Mouse (Mus musculus) common myeloid progenitor, adult 5-6 weeks (primary cell): Measurements from ENCODE around the gene Olfr979. TPM values are rescaled to one million over a fixed set of nuclear protein-coding genes. Genes with fewer than 3 reads are reported as not detected.
"Not testable (repeated sequence)": the region's sequence is repeated elsewhere in the genome, so short reads cannot be mapped to it uniquely, and the experiment has no call there.

Source experiments
- ATAC-seq: replicated peaks from 2 replicates; pipeline ENCODE4 v1.8.0; 2016; ENCODE audit warnings: low read depth, mild to moderate bottlenecking, moderate TSS enrichment, inconsistent platforms; ENCODE audit not compliant: poor library complexity, severe bottlenecking
- total RNA-seq: library from RNA; stranded (forward); fragments of 200-1000, 187-1606 nt; gene quantifications from 2 replicates; pipeline ENCODE4 v1.2.3, GENCODE M21; 2017

Gene Olfr979
- total RNA-seq: not detected in 2 replicates

DNA sequence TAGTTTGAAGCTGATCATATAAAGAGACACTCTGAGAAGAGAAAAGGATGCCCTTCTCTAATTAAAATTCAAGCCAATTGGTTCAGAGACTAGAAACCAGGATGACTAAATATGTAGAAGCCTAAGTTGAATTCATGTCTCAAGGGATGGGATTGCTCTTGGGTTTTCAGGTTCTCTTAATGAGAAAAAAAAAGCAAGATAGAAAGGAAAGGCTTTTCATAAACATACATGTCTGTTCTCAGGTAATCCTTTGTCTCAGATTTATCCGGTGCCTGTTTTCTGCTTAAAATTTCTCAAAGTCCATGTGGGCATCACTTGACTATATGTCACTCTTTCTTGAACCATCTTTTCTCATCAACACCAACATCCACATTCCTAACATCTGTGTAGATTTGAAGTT, at the start of gene Olfr979:
Gene Olfr979 (minus strand): TSS at position 101 of the 400 bp plus-strand sequence.
- ATAC-seq: no peak

DNA sequence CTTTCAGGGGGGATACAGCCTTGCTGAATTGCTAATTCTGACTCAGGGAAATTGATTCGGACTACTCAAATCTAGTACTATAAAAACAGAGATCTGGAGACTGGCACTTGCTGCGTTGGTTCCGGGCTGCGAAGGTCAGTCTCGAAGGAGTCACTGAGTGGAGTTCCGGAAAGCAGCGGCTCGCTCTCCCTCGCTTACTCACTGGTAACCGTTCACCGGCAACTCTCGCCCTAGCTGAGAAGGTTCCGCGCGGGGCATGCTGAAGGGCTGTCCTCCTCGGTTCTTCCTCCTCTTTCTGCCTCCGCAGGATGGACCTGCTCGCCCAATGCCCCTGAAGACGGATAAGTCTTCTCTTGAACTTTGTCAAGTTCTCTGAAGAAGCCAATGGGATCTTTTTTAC, 46.9 kb upstream of the Olfr979 start:
- ATAC-seq: no peak

DNA sequence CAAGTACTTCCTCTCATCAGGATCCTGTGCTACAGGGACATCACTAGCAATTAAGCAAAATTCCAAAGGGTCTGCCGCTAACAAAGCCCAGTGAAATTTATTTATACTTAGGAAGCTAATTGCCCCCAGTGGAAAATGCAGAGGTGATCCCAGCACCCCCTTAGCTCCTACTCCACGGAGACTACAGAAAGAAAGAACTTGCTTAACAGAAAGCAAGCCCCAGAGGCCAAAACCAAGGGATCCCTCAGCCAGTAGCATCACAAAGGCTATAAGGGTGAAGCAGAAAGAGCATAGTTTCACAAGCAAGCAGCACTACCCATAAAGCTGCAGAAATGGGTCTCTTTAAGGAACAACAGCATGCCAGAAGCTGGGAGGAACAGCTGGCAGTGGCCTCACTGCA, 17.9 kb upstream of the Olfr979 start, which contains the start of gene Olfr981:
Gene Olfr981 (plus strand): TSS at position 301 of the 400 bp plus-strand sequence.
- ATAC-seq: no peak

DNA sequence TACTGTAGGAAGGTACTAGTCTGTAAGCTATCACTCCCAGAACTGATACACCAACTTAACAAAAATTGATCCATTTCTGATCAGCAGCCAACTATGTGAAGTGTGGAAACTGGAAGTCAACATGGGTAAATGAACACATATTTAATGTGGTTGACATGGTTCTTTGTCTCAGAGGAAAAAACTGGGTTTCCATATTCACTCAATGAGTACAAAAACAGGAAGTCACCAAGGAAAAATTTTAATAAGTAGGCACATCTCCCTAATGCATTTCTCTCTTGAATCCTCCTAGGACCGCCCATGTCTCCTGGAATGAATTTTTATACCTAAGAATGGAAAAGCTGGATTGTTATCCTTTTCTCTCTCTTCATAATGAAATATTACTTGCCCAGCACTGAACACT, 6.2 kb upstream of the Olfr979 start, which contains the start of gene Olfr980:
Gene Olfr980 (minus strand): TSS at position 101 of the 400 bp plus-strand sequence.
- no peak for ATAC-seq

DNA sequence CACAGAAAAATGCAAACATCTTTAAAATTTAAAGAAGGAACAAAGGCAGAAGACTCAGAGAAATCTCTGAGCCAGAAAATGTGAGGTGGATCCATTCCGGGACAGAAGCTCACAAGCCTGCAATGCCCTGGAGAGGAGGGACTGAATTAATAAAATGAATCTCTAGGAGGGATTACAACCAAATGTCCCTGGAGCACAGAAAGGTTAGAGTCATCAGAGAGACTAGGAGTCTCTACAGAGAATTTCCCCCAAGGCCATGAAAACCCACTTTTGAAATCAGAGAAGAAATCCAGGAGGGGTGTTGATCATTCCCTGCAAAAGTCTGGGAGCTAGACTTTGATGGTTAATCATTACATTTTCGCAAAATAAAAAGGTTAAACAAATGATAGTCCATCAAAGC, 11.5 kb downstream of the Olfr979 start, which contains the start of gene Olfr978:
Gene Olfr978 (plus strand): TSS at position 301 of the 400 bp plus-strand sequence.
- no peak for ATAC-seq

DNA sequence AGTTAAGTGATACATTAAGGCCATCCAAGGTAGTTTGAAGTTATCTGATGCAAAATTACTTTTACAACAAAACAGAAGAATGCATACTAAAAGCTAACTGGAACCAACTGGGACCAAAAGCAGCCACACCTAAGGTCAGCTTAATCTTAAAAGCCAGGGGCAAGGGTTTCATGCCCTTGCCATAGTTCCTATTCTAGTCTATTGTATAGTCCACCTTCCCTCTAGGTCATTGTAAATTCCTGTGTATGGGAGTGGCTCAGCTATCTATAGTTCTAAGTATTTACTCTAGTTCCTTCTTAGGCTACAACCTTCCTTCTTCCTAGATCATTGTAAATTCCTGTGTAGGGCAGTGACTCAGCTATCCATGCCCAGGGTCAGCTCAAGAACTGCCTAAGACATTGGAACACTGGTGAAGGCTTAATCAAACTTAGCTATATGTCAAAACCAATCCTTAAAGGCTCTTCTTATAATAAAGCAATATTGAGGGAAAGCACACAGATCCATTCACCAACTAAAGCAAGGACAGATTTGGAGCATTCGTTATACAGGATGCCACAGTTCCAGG, 26.6 kb downstream of the Olfr979 start:
- ATAC-seq: not testable (repeated sequence)

DNA sequence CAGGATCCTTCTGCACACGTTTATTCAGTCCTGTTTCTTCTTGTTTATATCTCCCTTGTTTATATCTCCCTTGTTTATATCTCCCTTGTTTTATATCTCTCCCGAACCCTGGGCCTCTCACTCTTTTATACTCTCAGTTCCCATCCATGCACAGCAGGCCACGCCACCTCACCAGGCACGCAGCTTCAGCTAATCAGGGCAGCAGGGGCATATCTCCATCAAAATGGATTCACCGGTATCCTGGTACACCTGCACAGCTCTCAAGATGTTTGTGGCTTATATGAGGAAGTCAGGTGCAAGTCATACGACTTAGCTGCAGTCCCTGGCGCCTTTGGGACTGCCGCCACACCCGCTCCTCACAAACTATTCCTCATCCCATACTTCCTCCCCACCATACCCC, 42.2 kb downstream of the Olfr979 start, which contains the start of gene Olfr976:
Gene Olfr976 (minus strand): TSS at position 101 of the 400 bp plus-strand sequence.
- ATAC-seq: not testable (repeated sequence)

DNA sequence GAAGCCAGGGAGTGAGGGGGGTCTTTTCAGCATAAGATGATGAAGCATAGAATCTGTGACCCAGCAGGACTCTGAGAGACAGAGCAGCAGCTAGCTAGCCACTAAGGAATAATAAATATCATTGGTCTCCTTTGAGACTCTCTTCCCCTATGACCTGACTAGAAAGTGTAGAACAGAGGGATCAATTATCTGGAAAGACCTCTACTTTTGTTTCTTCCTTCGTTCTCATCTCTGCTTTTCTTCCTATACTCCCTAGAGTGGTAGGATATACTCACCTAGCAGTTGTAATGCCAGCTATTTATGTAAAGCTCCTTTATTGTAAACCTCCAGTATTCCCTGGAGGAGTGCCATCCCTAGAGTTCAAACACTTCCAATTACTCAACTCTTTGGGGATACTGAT, 51.3 kb downstream of the Olfr979 start, which contains the start of gene Olfr975:
Gene Olfr975 (minus strand): TSS at position 101 of the 400 bp plus-strand sequence.
- no peak for ATAC-seq

Other genes with a start within 250 kb of the Olfr979 start
- not detected in 2 replicates for gene Olfr968, start 220.2 kb downstream of the Olfr979 start, total RNA-seq
- not detected in 2 replicates for gene Olfr969, start 212.5 kb downstream of the Olfr979 start, total RNA-seq
- not detected in 2 replicates for gene Olfr970, start 194.6 kb downstream of the Olfr979 start, total RNA-seq
- gene Olfr971, start 166.6 kb downstream of the Olfr979 start, total RNA-seq: not detected in 2 replicates
- gene Olfr972, start 137.0 kb downstream of the Olfr979 start, total RNA-seq: not detected in 2 replicates
- gene Olfr229, start 96.1 kb downstream of the Olfr979 start, total RNA-seq: not detected in 2 replicates
- gene Olfr974, start 66.0 kb downstream of the Olfr979 start, total RNA-seq: not detected in 2 replicates
- not detected in 2 replicates for gene Olfr975, start 51.4 kb downstream of the Olfr979 start, total RNA-seq
- gene Olfr976, start 42.3 kb downstream of the Olfr979 start, total RNA-seq: not detected in 2 replicates
- not detected in 2 replicates for gene Olfr978, start 11.4 kb downstream of the Olfr979 start, total RNA-seq
- not detected in 2 replicates for gene Olfr980, start 6.1 kb upstream of the Olfr979 start, total RNA-seq
- not detected in 2 replicates for gene Olfr981, start 18.0 kb upstream of the Olfr979 start, total RNA-seq
- gene Olfr982, start 70.4 kb upstream of the Olfr979 start, total RNA-seq: not detected in 2 replicates
- gene Olfr983, start 90.1 kb upstream of the Olfr979 start, total RNA-seq: not detected in 2 replicates
- not detected in 2 replicates for gene Olfr984, start 110.7 kb upstream of the Olfr979 start, total RNA-seq
- not detected in 2 replicates for gene Olfr985, start 126.7 kb upstream of the Olfr979 start, total RNA-seq
- not detected in 2 replicates for gene Tmem225, start 144.7 kb upstream of the Olfr979 start, total RNA-seq
- not detected in 2 replicates for gene Olfr986, start 177.5 kb upstream of the Olfr979 start, total RNA-seq
- gene Zfp202, start 188.9 kb upstream of the Olfr979 start, total RNA-seq: 4.6 and 5.0 TPM in 2 replicates